ENCODE assay signal across 7 mouse cellular contexts in genomic region chr3:51553497-51553875, GRCm38 (mm10). TPM values are rescaled to one million over a fixed set of nuclear protein-coding genes. Genes with fewer than 3 reads are reported as not detected.
A peak's percentile ranks its signal among the peaks of the same experiment; 100 is the strongest.
DNase-seq lines count a peak whose midpoint lies in the region; ATAC-seq and TF ChIP-seq lines count a peak whose summit lies in the region.

No protein-coding gene starts in this region.

- H3K9me3 ChIP-seq in lung, embryonic 16.5 days (ENCODE audit: control insufficient read depth, low read length) = no peaks in the 10 kb centered on the region
- no peaks in the 10 kb centered on the region for H3K9me3 ChIP-seq in stomach, postnatal 0 days (ENCODE audit: control insufficient read depth, low read length)

- TF ChIP-seq POLR2A in thymus, adult 2 months (IDR thresholded peaks at IDR 0.05; ENCODE audit: control insufficient read depth, extremely low read depth, insufficient read depth, low read length, poor library complexity) = no peak

- intact Hi-C loops in gastrocnemius, postnatal 14 days (cut with DNase I; ENCODE audit: low total_unique reads) = no loop called here

- TF ChIP-seq EP300 in stomach, postnatal 0 days (optimal IDR thresholded peaks at IDR 0.05) = no peak

- peaks cover 20% of the 10 kb centered on the region for H3K36me3 ChIP-seq in thymus, adult 2 months (ENCODE audit: control insufficient read depth, insufficient read depth, low read length)
- peaks cover 2% of the 10 kb centered on the region for H3K36me3 ChIP-seq in lung, embryonic 16.5 days (ENCODE audit: control insufficient read depth, insufficient read depth, low read length)
- H3K36me3 ChIP-seq in stomach, postnatal 0 days (ENCODE audit: control insufficient read depth, insufficient read depth, low read length) = peaks cover 7% of the 10 kb centered on the region; the same call in 1 of the 2 replicates

- TF ChIP-seq CTCF in thymus, adult 2 months (IDR thresholded peaks at IDR 0.05; ENCODE audit: borderline replicate concordance, control insufficient read depth, extremely low read depth, insufficient read depth, low read length, poor library complexity) = no peak
- TF ChIP-seq CTCF in stomach, postnatal 0 days (IDR thresholded peaks at IDR 0.05; ENCODE audit: low read depth) = no peak

- peak; percentile 20 for DNase-seq in thymus, adult 2 months
- no peak for DNase-seq in thymus, adult 18-20 months
- DNase-seq in cerebellum, adult 18-20 months = peak; percentile 79 to 83
- DNase-seq in gastrocnemius, postnatal 14 days = peak; percentile 86
- peak; percentile 24 for DNase-seq in kidney, adult 9 months
- peak; percentile 38 for DNase-seq in stomach, postnatal 0 days (ENCODE audit: low spot score)

- peak overlapping the region; percentile 98 for H3K27ac ChIP-seq in thymus, adult 2 months (ENCODE audit: control insufficient read depth, insufficient read depth, low read length)
- H3K27ac ChIP-seq in lung, embryonic 16.5 days (ENCODE audit: low read length) = peak overlapping the region; percentile 45; the same call in 1 of the 2 replicates
- 0 out of 2 replicates have a peak overlapping the region, but pooled peaks have one; percentile 41 for H3K27ac ChIP-seq in stomach, postnatal 0 days (replicated peaks)

- peaks cover 40% of the 10 kb centered on the region for H3K4me1 ChIP-seq in thymus, adult 2 months (replicated peaks; ENCODE audit: control insufficient read depth, insufficient read depth, low read length)
- peaks cover 19% of the 10 kb centered on the region for H3K4me1 ChIP-seq in lung, embryonic 16.5 days (replicated peaks; ENCODE audit: control insufficient read depth, insufficient read depth, low read length)
- H3K4me1 ChIP-seq in stomach, postnatal 0 days (replicated peaks; ENCODE audit: control insufficient read depth, insufficient read depth) = 0 out of 2 replicates have a peak, but pooled peaks cover 6% of the 10 kb centered on the region

- WGBS in thymus, adult 2 months = 14% methylated on average over 8 of the region's 8 CpGs
- 40% methylated on average over 8 of the region's 8 CpGs for WGBS in lung, embryonic 16.5 days
- WGBS in stomach, postnatal 0 days = 34% methylated on average over 8 of the region's 8 CpGs

- no peaks in the 10 kb centered on the region for H3K27me3 ChIP-seq in thymus, adult 2 months (ENCODE audit: control insufficient read depth, insufficient read depth, low read length)
- H3K27me3 ChIP-seq in lung, embryonic 16.5 days (ENCODE audit: control insufficient read depth, insufficient read depth, low read depth, low read length) = no peaks in the 10 kb centered on the region
- no peaks in the 10 kb centered on the region for H3K27me3 ChIP-seq in stomach, postnatal 0 days (ENCODE audit: control insufficient read depth, insufficient read depth, low read length)

- H3K9ac ChIP-seq in lung, embryonic 16.5 days (ENCODE audit: low read length) = peak overlapping the region; percentile 37; the same call in 1 of the 2 replicates
- H3K9ac ChIP-seq in stomach, postnatal 0 days (ENCODE audit: low read length) = no peak overlapping the region

- ATAC-seq in lung, embryonic 16.5 days (ENCODE audit: low read depth) = peak; percentile 84
- ATAC-seq in stomach, postnatal 0 days (ENCODE audit: low FRiP score, low TSS enrichment) = 0 out of 2 replicates have a peak, but pooled peaks have one; percentile 52

- peak overlapping the region; percentile 52 for H3K4me3 ChIP-seq in thymus, adult 2 months (ENCODE audit: control insufficient read depth, insufficient read depth, low read length)
- no peak overlapping the region for H3K4me3 ChIP-seq in lung, embryonic 16.5 days (ENCODE audit: low read length)
- no peak overlapping the region for H3K4me3 ChIP-seq in stomach, postnatal 0 days (ENCODE audit: low read depth, low read length)

- H3K4me2 ChIP-seq in lung, embryonic 16.5 days (ENCODE audit: low read depth, low read length) = peak overlapping the region; percentile 42; the same call in 1 of the 2 replicates
- H3K4me2 ChIP-seq in stomach, postnatal 0 days (replicated peaks; ENCODE audit: low read depth) = peak overlapping the region; percentile 15; the same call in 1 of the 2 replicates

RNA-seq across cellular contexts. Expression of gene Setd7, which starts 7.2 kb away (rescaled TPM):
- 62.8 TPM in 2 replicates for polyA plus RNA-seq in thymus, adult 2 months (2012; rRNA removed)
- 100 to 1,000 TPM; 113 to 116 TPM for total RNA-seq in gastrocnemius, postnatal 14 days (2021)
- 2.5 and 3.5 TPM in 2 replicates for polyA plus RNA-seq in lung, embryonic 16.5 days (2015; fragmentation: Nextera tagmentation; extraction: Ambion mirVana)
- polyA plus RNA-seq in stomach, postnatal 0 days (2015; fragmentation: Nextera tagmentation; extraction: Ambion mirVana) = 1.5 and 1.8 TPM in 2 replicates

Comparison
In these comparisons a context has a peak if more than half of its experiments do, and no peak if none do; other contexts are left out.
1. DNase-seq: peak in thymus, adult 2 months (single experiment), cerebellum, adult 18-20 months (2 of 2), gastrocnemius, postnatal 14 days (single experiment), kidney, adult 9 months (single experiment) and stomach, postnatal 0 days (single experiment); none in thymus, adult 18-20 months (0 of 2).
2. H3K27ac ChIP-seq: peak in every context shown above with its lines; median percentile 98 in thymus, adult 2 months; 45 in lung, embryonic 16.5 days; 41 in stomach, postnatal 0 days.
3. RNA of gene Setd7, which starts 7.2 kb away (polyA plus RNA-seq): 62.8 TPM in thymus, adult 2 months; 2.5 to 3.5 TPM in lung, embryonic 16.5 days and 1.5 to 1.8 TPM in stomach, postnatal 0 days; every median in the first group is over 10 times any median in the second.